Mouse (Mus musculus) intestine, embryonic 16.5 days (tissue): ENCODE data around the gene Tead3. TPM values are rescaled to one million over a fixed set of nuclear protein-coding genes. Genes with fewer than 3 reads are reported as not detected.
A peak's percentile ranks its signal among the peaks of the same experiment; 100 is the strongest.

ENCODE experiments used
- ATAC-seq: fragments of 200-750 bp; cut with Nextera tagmentation; 2 replicates; pipeline ENCODE4 v1.8.0; 2017; ENCODE audit warnings: moderate TSS enrichment, moderate library complexity
- H3K27ac ChIP-seq: fragments of 300-500 bp; sonication (generic); 2 replicates; pipeline ENCODE4 v1.5.1; 2014; ENCODE audit warnings: mild to moderate bottlenecking, low read length
- H3K27me3 ChIP-seq: fragments of 300-500 bp; sonication (generic); replicated peaks from 2 replicates; pipeline ENCODE4 v1.6.1; 2014; ENCODE audit warnings: low read length, control low read depth, mixed read lengths; ENCODE audit not compliant: control insufficient read depth, insufficient read depth
- H3K36me3 ChIP-seq: fragments of 300-500 bp; sonication (generic); 2 replicates; pipeline ENCODE4 v1.6.1; 2014; ENCODE audit warnings: low read length, control low read depth; ENCODE audit not compliant: control insufficient read depth, insufficient read depth
- H3K4me1 ChIP-seq: fragments of 300-500 bp; sonication (generic); 2 replicates; pipeline ENCODE4 v1.6.1; 2014; ENCODE audit warnings: low read length, control low read depth, mixed read lengths; ENCODE audit not compliant: control insufficient read depth, insufficient read depth
- H3K4me2 ChIP-seq: fragments of 300-500 bp; sonication (generic); 2 replicates; pipeline ENCODE4 v1.6.1; 2014; ENCODE audit warnings: low read depth, low read length, control low read depth
- H3K4me3 ChIP-seq: fragments of 300-500 bp; sonication (generic); 2 replicates; pipeline ENCODE4 v1.5.1; 2014; ENCODE audit warnings: mild to moderate bottlenecking, low read length
- H3K9ac ChIP-seq: fragments of 300-500 bp; sonication (generic); 2 replicates; pipeline ENCODE4 v1.6.1; 2014; ENCODE audit warnings: low read depth, low read length
- H3K9me3 ChIP-seq: fragments of 300-500 bp; sonication (generic); 2 replicates; pipeline ENCODE4 v1.6.1; 2016; ENCODE audit warnings: low read length, control low read depth; ENCODE audit not compliant: control insufficient read depth
- WGBS: fragments of 180-500 bp; shearing (Covaris S2); extraction: QIAGEN DNeasy Blood & Tissue Kit; methylation state at CpG from one replicate; pipeline ENCODE4 v1.1.7; 2014; 5-methylcytosine and 5-hydroxymethylcytosine counted together
- polyA plus RNA-seq: library from polyadenylated mRNA; unstranded; fragments of >200 nt; fragmentation: Nextera tagmentation; extraction: Ambion mirVana; gene quantifications from 2 replicates; pipeline ENCODE4 v1.2.1, GENCODE M21; 2015

Gene Tead3
- polyA plus RNA-seq, 1 experiment from 2014 or later = 9.3 TPM

DNA sequence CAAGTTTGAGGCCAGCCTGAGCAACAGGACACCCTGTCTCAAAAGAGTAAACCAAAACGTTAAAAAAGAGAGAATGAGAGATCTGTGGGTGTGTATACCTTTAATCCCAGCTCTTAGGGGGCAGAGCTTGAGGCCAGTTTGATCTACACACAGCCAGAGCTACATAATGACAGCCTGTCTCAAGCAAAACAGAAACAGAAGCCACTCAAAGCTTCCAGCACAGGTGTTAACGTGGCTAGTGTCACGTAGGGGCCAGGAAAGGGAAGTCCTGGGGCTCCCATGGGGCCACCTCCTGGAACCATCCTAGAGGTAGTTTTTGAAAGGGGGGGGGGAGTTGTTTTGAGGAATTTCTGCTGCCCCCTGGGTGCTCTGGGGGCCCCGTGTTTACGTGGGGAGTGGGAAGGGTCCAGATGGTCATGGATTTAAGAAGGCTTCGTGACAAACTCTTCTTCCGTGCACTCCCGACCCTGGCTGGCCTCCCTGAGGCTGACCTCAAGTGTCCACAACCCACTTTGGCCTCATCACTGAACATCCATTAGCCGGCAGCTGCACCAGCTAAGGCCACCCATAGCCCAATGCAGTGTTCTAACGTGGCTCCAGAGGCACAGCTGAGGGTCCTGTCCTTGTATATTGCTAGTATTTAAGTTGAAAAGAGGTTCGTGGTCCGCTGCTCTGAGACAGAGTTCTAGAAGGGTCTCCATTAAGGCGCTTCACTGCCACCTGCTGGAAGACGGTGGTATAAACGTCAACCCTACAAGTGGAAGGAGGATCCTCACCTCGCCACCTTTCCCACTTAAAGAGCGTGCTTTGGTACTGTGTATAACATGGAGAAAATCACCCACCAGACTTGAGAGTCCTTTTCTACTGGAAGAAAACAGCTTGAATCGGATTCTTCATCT, 42.1 kb downstream of the Tead3 start:
- Histone ChIP-seq H3K9ac (peak overlapping the region; percentile 55; the same call in 1 of the 2 replicates), H3K4me3 (0 out of 2 replicates have a peak overlapping the region, but pooled peaks have one; percentile 11), H3K4me2 (peak overlapping the region; percentile 47; the same call in 1 of the 2 replicates), H3K9me3 (no peaks in the 10 kb centered on the region), H3K4me1 (peaks cover 9% of the 10 kb centered on the region), H3K27me3 (no peaks in the 10 kb centered on the region), H3K27ac (no peak overlapping the region), H3K36me3 (no peaks in the 10 kb centered on the region)
- no peak for ATAC-seq
- 14% methylated on average over 18 of the region's 18 CpGs for WGBS

DNA sequence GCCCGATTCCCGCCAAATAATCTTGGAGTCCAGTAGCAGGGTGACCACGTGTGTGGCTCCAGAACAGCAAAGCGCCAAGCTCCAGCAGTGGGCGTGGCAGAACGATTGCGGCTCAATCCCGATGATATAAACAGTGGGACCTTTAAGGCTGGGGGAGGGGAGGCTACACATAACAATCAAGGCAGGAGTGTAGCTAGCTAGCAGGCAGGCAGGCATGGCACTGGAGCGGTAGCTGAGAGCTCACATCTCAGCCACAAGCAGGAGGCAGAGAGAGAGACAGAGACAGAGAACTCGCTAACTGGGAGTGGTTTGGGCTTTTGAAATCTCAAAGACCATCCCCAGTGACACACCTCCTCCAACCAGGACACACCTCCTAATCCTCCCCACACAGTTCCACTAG, 45.4 kb downstream of the Tead3 start:
- ATAC-seq = no peak
- Histone ChIP-seq H3K9me3 (no peaks in the 10 kb centered on the region), H3K36me3 (no peaks in the 10 kb centered on the region), H3K9ac (no peak overlapping the region), H3K4me3 (no peak overlapping the region), H3K4me2 (no peak overlapping the region), H3K27me3 (no peaks in the 10 kb centered on the region), H3K27ac (no peak overlapping the region), H3K4me1 (peaks cover 8% of the 10 kb centered on the region)
- WGBS = 36% methylated on average over 10 of the region's 10 CpGs

DNA sequence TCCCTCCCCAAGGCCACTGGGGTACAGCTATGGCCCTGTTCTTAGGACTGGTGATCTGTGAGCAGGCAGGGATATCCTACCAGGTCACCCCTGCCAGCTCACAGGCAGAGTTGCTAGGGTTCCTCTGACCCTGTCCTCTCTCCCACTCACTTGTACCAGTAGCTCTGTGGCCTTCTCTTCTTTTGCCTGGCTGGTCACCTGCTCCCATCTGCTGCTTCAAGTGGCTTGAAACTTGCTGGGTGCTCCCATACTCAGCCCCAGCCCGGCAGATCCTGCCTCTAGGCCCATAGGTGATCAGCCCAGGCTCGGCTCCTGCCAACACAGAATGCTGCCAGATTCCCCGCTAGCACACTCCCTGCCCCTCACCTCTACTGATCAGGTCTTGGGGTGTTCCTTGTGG, 49.8 kb downstream of the Tead3 start:
- H3K9me3 ChIP-seq = no peaks in the 10 kb centered on the region
- no peak for ATAC-seq
- 60% methylated on average over 3 of the region's 3 CpGs for WGBS
- no peak overlapping the region for H3K27ac ChIP-seq
- no peak overlapping the region for H3K9ac ChIP-seq
- no peaks in the 10 kb centered on the region for H3K27me3 ChIP-seq
- no peak overlapping the region for H3K4me3 ChIP-seq
- H3K4me1 ChIP-seq = peaks cover 10% of the 10 kb centered on the region
- H3K36me3 ChIP-seq = 0 out of 2 replicates have a peak, but pooled peaks cover 4% of the 10 kb centered on the region
- H3K4me2 ChIP-seq = no peak overlapping the region

DNA sequence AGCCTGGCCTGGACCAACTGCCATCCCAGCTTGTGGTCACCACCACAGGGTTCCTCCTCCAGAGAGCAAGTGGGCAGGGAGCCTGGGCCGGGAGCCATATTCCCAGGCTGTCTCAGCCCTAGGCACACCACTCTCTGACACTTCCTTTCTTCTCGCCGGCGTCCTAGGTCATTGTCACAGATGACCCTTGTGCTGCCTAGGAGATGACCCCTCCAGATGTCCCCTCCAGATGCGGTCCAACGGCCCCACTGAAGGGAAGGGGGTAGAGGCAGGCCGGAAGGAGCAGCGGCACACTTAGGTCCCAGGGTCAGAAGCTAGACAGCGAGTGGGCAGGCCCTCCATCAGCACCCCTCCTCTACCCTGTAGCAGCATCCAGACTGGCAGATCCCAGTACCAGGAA, 50.3 kb downstream of the Tead3 start:
- Histone ChIP-seq H3K4me1 (peaks cover 10% of the 10 kb centered on the region), H3K9me3 (no peaks in the 10 kb centered on the region), H3K27ac (no peak overlapping the region), H3K27me3 (no peaks in the 10 kb centered on the region), H3K4me3 (no peak overlapping the region), H3K4me2 (no peak overlapping the region), H3K9ac (0 out of 2 replicates have a peak overlapping the region, but pooled peaks have one; percentile 8), H3K36me3 (0 out of 2 replicates have a peak, but pooled peaks cover 4% of the 10 kb centered on the region)
- WGBS = 45% methylated on average over 9 of the region's 9 CpGs
- no peak for ATAC-seq

DNA sequence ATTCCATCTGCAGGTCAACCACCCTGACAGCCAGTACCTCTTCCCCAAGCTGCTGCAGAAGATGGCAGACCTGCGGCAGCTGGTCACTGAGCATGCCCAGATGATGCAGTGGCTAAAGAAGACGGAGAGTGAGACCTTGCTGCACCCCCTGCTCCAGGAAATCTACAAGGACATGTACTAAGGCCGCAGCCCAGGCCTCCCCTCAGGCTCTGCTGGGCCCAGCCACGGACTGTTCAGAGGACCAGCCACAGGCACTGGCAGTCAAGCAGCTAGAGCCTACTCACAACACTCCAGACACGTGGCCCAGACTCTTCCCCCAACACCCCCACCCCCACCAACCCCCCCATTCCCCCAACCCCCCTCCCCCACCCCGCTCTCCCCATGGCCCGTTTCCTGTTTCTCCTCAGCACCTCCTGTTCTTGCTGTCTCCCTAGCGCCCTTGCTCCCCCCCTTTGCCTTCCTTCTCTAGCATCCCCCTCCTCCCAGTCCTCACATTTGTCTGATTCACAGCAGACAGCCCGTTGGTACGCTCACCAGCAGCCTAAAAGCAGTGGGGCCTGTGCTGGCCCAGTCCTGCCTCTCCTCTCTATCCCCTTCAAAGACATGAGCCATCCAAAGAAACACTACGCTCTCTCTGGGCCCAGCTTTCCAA, 50.8 kb downstream of the Tead3 start:
- no peak overlapping the region for H3K4me2 ChIP-seq
- H3K4me3 ChIP-seq = no peak overlapping the region
- no peaks in the 10 kb centered on the region for H3K9me3 ChIP-seq
- peaks cover 14% of the 10 kb centered on the region for H3K4me1 ChIP-seq
- 0 out of 2 replicates have a peak, but pooled peaks have one; percentile 25 for ATAC-seq
- peak overlapping the region; percentile 23; the same call in 1 of the 2 replicates for H3K27ac ChIP-seq
- H3K9ac ChIP-seq = 0 out of 2 replicates have a peak overlapping the region, but pooled peaks have one; percentile 24
- H3K27me3 ChIP-seq = no peaks in the 10 kb centered on the region
- H3K36me3 ChIP-seq = 0 out of 2 replicates have a peak, but pooled peaks cover 4% of the 10 kb centered on the region
- 47% methylated on average over 9 of the region's 11 CpGs for WGBS

DNA sequence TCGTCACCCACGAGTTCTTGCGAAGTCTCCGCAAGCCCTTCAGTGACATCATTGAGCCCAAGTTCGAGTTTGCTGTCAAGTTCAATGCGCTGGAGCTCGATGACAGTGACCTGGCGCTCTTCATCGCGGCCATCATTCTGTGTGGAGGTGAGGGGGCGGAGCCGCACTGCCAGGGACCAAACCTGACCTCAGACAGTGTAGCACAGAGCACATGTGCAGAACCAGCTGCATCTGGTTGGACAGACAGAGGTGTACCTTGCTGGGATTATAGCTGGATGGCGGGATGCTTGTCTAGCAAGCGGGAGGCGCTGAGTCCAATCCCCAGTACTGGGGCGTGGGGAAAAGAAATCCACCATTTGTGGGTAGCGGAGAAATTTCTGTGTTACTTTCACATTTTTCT, 51.7 kb downstream of the Tead3 start:
- no peak overlapping the region for H3K27ac ChIP-seq
- no peak overlapping the region for H3K9ac ChIP-seq
- H3K4me3 ChIP-seq = no peak overlapping the region
- 95% methylated on average over 17 of the region's 17 CpGs for WGBS
- no peak for ATAC-seq
- 0 out of 2 replicates have a peak, but pooled peaks cover 4% of the 10 kb centered on the region for H3K36me3 ChIP-seq
- no peaks in the 10 kb centered on the region for H3K27me3 ChIP-seq
- no peaks in the 10 kb centered on the region for H3K9me3 ChIP-seq
- no peak overlapping the region for H3K4me2 ChIP-seq
- H3K4me1 ChIP-seq = peaks cover 14% of the 10 kb centered on the region

DNA sequence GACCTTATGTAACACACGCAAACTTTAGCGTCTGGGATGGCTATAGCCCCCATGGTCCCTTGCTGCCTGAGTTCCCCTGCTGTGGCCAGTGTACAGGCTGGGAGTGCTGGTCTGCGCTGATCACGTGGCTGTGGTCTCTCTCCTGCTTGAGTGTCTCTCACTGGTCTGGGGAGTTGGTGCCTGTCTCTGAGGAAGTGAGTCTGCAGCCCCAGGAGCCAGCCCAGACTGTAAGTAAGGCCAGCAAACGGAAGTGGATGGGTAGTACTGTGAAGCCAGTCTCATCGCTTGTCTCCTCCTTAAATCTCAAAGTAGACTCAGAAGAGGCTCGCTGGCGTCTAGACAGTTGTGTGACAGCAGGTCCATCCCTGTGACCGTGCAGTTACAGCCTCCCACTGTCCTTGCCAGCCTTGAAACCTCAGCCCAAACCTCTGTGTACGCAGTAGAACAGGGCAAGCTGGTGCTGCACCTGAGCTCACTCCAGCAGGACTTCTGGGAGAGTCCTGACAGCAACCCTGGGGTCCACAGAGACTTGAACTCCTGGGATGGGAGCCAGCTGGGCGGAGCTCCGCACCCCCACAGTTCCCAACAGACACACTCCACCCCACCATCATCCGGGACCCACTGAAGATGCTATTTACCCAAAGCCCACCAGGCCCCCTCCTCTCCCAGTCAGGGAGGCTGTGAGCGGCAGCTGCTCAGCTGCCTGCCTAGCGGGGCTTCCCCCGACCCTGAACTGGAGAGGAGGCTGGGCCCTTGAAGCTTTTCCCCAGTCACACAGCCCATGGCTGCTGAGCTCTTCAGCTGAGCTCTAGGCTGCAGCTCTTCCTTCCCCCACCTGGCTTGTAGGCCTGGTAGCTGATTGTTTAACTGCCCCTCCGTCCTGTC, 55.9 kb downstream of the Tead3 start:
- WGBS = 60% methylated on average over 17 of the region's 17 CpGs
- Histone ChIP-seq H3K4me1 (peaks cover 14% of the 10 kb centered on the region), H3K36me3 (0 out of 2 replicates have a peak, but pooled peaks cover 8% of the 10 kb centered on the region), H3K4me3 (no peak overlapping the region), H3K4me2 (no peak overlapping the region), H3K27ac (peak overlapping the region; percentile 5), H3K9ac (no peak overlapping the region), H3K27me3 (no peaks in the 10 kb centered on the region), H3K9me3 (no peaks in the 10 kb centered on the region)
- no peak; the same call in 1 of the 2 replicates for ATAC-seq

DNA sequence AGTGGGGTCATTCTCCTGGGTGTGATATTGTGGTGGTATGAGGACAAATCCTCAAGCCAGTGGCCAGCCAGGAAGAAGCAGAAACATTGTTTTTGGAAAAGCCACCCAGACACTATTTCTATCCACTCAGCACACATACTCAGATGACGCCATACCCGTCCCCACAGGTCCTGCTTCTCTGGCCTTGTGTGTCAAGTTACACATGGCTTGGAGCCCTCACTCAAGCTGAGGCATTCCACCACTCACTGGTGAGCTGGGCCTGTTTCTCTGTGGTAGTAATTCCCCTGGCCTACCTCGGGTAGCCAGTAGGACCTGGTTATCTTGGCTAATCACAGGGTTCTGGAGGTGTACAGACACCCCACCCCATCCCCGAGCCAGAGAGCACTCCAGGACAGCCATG, 56.9 kb downstream of the Tead3 start:
- Histone ChIP-seq H3K27me3 (no peaks in the 10 kb centered on the region), H3K4me3 (no peak overlapping the region), H3K27ac (no peak overlapping the region), H3K4me2 (no peak overlapping the region), H3K36me3 (0 out of 2 replicates have a peak, but pooled peaks cover 6% of the 10 kb centered on the region), H3K9me3 (no peaks in the 10 kb centered on the region), H3K9ac (no peak overlapping the region), H3K4me1 (peaks cover 11% of the 10 kb centered on the region)
- no peak for ATAC-seq
- 69% methylated on average over 4 of the region's 4 CpGs for WGBS
